Mouse (Mus musculus): ENCODE measurements at regions not wholly inside any gene's neighbourhood (a gene's known extent, or its start where the extent isn't known, plus 50 kb on each side); places are given as distances from the start of the nearest gene placed in this dataset.
A peak's percentile ranks its signal among the peaks of the same experiment; 100 is the strongest.

DNA sequence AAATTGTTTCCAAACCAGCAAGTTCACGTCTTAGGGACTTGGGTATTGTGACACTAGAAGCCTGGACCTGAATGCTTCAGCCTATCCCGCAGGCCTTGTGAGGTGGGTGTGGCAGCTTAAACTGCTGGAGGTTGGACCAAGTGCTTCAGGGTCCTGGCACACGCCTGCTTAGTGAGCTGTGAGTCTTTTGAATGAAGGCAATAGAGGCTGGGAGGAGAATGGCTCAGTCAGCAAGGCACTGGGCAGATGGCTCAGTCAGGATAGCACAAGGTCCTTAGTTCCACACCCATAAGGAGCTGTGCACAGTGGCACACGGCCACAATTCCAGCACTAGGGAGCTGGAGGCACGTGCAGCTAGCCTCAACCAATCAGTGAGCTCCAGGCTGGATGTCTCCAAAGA is 80.5 kb upstream of the Pmepa1 start:
- Histone ChIP-seq H3K27ac (ENCODE audit: control insufficient read depth, insufficient read depth, low read length) (no peak overlapping the region), H3K27me3 (ENCODE audit: control insufficient read depth, insufficient read depth, low read length) (no peaks in the 10 kb centered on the region), H3K4me3 (ENCODE audit: control insufficient read depth, insufficient read depth, low read length) (no peak overlapping the region), H3K36me3 (ENCODE audit: control insufficient read depth, insufficient read depth, low read length) (no peaks in the 10 kb centered on the region), H3K4me1 (replicated peaks; ENCODE audit: control insufficient read depth, insufficient read depth, low read length) (0 out of 2 replicates have a peak, but pooled peaks cover 5% of the 10 kb centered on the region)
- WGBS, result 93% methylated on average over 5 of the region's 5 CpGs
- no peak for DNase-seq
- TF ChIP-seq POLR2A (IDR thresholded peaks at IDR 0.05; ENCODE audit: control insufficient read depth, extremely low read depth, insufficient read depth, low read length, poor library complexity) (no peak), CTCF (IDR thresholded peaks at IDR 0.05; ENCODE audit: borderline replicate concordance, control insufficient read depth, extremely low read depth, insufficient read depth, low read length, poor library complexity) (no peak)

DNA sequence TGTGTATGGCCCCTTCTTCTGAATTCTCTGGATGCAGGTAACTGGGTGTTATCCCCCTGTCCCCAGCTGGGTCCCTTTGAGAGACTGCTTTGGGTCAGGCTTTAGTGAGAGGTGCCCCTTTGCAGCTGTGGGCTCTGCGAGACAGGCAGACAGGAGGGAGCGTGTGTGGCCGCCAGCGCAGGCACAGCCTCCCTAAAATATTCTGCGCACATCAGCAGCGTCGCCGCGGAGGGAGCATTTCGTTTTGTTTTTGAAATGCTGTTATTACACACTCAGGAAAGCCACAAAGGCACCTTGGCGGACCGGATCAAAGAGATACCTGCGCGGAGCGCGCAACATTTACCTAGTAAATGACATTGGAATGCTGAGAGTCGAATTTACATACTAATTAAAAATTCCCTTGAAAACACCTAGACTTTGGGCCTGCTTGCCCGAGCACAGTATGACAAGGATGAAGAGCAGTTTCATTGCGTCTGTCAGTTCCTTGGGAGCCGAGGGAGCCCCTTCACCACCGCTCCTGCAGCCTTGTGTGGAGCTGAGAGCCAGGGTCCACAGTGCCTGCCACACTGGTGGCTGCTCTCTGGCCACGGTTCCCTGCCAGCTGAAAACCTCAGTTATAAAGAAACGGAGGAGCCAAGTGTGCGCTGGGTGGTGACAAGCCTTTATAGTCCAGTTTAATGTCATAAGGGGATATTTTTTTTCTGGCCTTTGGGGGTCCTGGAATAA is 89.3 kb upstream of the Pmepa1 start:
- Histone ChIP-seq H3K27me3 (ENCODE audit: control insufficient read depth, insufficient read depth, low read length) (no peaks in the 10 kb centered on the region), H3K4me1 (replicated peaks; ENCODE audit: control insufficient read depth, insufficient read depth, low read length) (peaks cover 22% of the 10 kb centered on the region), H3K36me3 (ENCODE audit: control insufficient read depth, insufficient read depth, low read length) (no peaks in the 10 kb centered on the region), H3K4me3 (ENCODE audit: control insufficient read depth, insufficient read depth, low read length) (no peak overlapping the region), H3K27ac (ENCODE audit: control insufficient read depth, insufficient read depth, low read length) (no peak overlapping the region)
- WGBS, result 59% methylated on average over 24 of the region's 24 CpGs
- no peak for TF ChIP-seq CTCF (IDR thresholded peaks at IDR 0.05; ENCODE audit: borderline replicate concordance, control insufficient read depth, extremely low read depth, insufficient read depth, low read length, poor library complexity)
- TF ChIP-seq POLR2A (IDR thresholded peaks at IDR 0.05; ENCODE audit: control insufficient read depth, extremely low read depth, insufficient read depth, low read length, poor library complexity), result no peak
- no peak for DNase-seq

DNA sequence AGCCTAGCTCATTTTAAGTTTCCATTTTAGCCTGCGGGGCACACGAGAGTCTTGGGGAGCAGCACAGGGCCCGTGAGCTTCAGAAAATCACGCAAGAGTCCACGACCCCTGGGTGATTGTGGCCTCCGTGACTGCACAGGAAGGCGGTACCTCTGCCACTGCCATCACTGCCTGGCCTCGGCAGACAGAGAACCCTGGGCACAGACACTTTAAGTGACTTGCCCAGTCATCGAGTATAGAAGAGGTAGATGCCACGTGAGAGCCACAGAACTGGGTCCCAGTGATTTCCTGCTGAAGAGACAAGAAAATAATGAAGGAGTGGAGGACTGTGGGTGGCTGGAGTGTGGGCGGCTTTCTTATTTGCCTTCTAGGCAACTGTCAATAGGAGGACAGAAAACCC is 90.4 kb upstream of the Pmepa1 start:
- WGBS, result 65% methylated on average over 11 of the region's 11 CpGs
- Histone ChIP-seq H3K27me3 (ENCODE audit: control insufficient read depth, insufficient read depth, low read length) (no peaks in the 10 kb centered on the region), H3K27ac (ENCODE audit: control insufficient read depth, insufficient read depth, low read length) (no peak overlapping the region), H3K4me1 (replicated peaks; ENCODE audit: control insufficient read depth, insufficient read depth, low read length) (peaks cover 22% of the 10 kb centered on the region), H3K4me3 (ENCODE audit: control insufficient read depth, insufficient read depth, low read length) (no peak overlapping the region), H3K36me3 (ENCODE audit: control insufficient read depth, insufficient read depth, low read length) (no peaks in the 10 kb centered on the region)
- TF ChIP-seq CTCF (IDR thresholded peaks at IDR 0.05; ENCODE audit: borderline replicate concordance, control insufficient read depth, extremely low read depth, insufficient read depth, low read length, poor library complexity), result no peak
- DNase-seq, result no peak

DNA sequence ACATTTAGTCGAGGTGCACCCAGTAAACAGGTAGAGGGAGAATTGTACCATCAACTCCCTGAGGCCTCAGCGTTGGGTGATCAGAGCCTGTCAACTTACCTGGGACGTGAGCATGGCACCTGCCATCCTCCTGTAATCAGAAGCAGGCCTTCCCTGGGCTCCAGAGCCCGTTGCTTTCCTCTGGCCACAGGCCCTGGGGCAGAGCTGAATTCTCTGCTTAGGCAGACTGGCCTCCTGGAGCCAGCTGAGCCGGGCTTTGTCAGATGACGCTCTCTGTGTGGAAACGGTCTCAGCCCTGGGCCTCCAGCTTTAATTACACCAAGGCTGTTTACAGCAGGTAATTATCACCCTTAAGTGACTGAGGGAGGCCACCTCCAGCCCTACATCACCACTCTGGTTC is 92.6 kb upstream of the Pmepa1 start:
- 89% methylated on average over 7 of the region's 7 CpGs for WGBS
- H3K4me1 ChIP-seq (replicated peaks; ENCODE audit: control insufficient read depth, insufficient read depth, low read length), result peaks cover 22% of the 10 kb centered on the region
- no peaks in the 10 kb centered on the region for H3K27me3 ChIP-seq (ENCODE audit: control insufficient read depth, insufficient read depth, low read length)
- H3K27ac ChIP-seq (ENCODE audit: control insufficient read depth, insufficient read depth, low read length), result no peak overlapping the region
- H3K4me3 ChIP-seq (ENCODE audit: control insufficient read depth, insufficient read depth, low read length), result no peak overlapping the region
- no peak for DNase-seq
- TF ChIP-seq POLR2A (IDR thresholded peaks at IDR 0.05; ENCODE audit: control insufficient read depth, extremely low read depth, insufficient read depth, low read length, poor library complexity) (no peak), CTCF (IDR thresholded peaks at IDR 0.05; ENCODE audit: borderline replicate concordance, control insufficient read depth, extremely low read depth, insufficient read depth, low read length, poor library complexity) (no peak)
- H3K36me3 ChIP-seq (ENCODE audit: control insufficient read depth, insufficient read depth, low read length), result no peaks in the 10 kb centered on the region

DNA sequence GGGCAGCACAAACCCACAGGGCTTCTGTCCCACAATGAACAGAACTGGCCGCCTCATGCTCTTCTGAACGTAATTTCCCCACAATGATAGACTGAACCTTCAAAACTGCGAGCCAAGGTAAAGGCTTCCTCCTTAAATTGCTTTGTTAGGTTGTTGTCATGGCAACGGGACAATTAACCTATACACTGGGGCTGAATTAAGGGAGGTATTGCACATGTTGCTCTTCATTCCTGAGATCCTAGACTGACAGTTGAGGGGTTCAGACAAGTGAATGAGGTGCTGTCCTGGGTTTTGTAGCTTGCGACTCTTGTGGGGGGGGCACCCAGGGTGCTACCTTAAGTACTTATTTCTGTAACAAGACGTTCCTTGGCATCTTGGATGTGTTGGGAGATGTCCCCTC is 100.6 kb upstream of the Pmepa1 start:
- 88% methylated on average over 6 of the region's 6 CpGs for WGBS
- no peak overlapping the region for H3K27ac ChIP-seq (ENCODE audit: control insufficient read depth, insufficient read depth, low read length)
- H3K4me3 ChIP-seq (ENCODE audit: control insufficient read depth, insufficient read depth, low read length), result no peak overlapping the region
- TF ChIP-seq POLR2A (IDR thresholded peaks at IDR 0.05; ENCODE audit: control insufficient read depth, extremely low read depth, insufficient read depth, low read length, poor library complexity) (no peak), CTCF (IDR thresholded peaks at IDR 0.05; ENCODE audit: borderline replicate concordance, control insufficient read depth, extremely low read depth, insufficient read depth, low read length, poor library complexity) (no peak)
- no peak for DNase-seq
- H3K27me3 ChIP-seq (ENCODE audit: control insufficient read depth, insufficient read depth, low read length), result no peaks in the 10 kb centered on the region
- peaks cover 29% of the 10 kb centered on the region for H3K4me1 ChIP-seq (replicated peaks; ENCODE audit: control insufficient read depth, insufficient read depth, low read length)
- no peaks in the 10 kb centered on the region for H3K36me3 ChIP-seq (ENCODE audit: control insufficient read depth, insufficient read depth, low read length)

DNA sequence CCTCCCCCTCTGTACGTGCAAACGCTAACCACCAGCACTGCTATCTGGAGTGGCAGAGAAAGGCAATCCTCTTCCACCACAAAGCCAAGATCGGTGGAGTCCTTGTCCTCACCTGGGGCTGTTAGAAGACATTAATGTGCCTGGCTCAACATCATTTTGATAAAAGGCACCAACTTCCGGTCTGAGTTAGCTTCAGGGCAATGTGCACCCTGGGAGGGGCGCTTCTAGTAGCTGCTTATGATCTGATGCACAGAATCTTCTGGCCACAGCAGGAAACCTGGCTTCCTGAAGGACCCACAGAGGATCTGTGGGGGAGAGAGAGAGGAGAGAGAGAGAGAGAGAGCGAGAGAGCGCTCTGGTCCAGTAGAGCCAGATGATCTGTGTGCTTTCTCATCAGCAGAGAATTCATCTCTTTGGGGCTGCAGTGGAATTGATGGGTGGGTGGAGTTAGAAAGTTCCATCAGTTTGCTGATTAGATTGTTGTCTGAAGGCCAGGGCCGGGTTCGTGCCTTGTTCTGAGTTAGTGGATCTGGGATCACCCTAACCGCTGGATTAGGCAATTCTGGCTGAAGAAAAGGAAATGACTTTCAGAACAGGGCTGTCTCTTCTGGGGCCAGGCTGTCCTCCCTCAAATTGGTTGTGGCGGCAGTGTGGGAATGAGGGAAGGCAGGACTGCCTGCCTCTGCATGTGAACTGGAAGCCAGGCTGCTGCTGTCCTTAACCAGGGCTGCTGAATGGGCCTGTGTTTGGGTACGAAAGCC is 101.3 kb upstream of the Pmepa1 start:
- WGBS, result 18% methylated on average over 10 of the region's 12 CpGs
- Histone ChIP-seq H3K4me3 (ENCODE audit: control insufficient read depth, insufficient read depth, low read length) (no peak overlapping the region), H3K27ac (ENCODE audit: control insufficient read depth, insufficient read depth, low read length) (no peak overlapping the region), H3K4me1 (replicated peaks; ENCODE audit: control insufficient read depth, insufficient read depth, low read length) (peaks cover 36% of the 10 kb centered on the region), H3K27me3 (ENCODE audit: control insufficient read depth, insufficient read depth, low read length) (no peaks in the 10 kb centered on the region), H3K36me3 (ENCODE audit: control insufficient read depth, insufficient read depth, low read length) (no peaks in the 10 kb centered on the region)
- peak; percentile 23 for DNase-seq
- TF ChIP-seq POLR2A (IDR thresholded peaks at IDR 0.05; ENCODE audit: control insufficient read depth, extremely low read depth, insufficient read depth, low read length, poor library complexity) (no peak), CTCF (IDR thresholded peaks at IDR 0.05; ENCODE audit: borderline replicate concordance, control insufficient read depth, extremely low read depth, insufficient read depth, low read length, poor library complexity) (no peak)

Measured in thymus, adult 2 months (tissue).